Mouse (Mus musculus) limb, embryonic 15.5 days (tissue): ENCODE results near the gene Zbtb18. TPM values are rescaled to one million over a fixed set of nuclear protein-coding genes. Genes with fewer than 3 reads are reported as not detected.

Experiments used
- ATAC-seq: fragments of 200-750 bp; cut with Nextera tagmentation; 2 replicates; pipeline ENCODE4 v1.8.0; 2017; ENCODE audit warnings: low read depth, moderate TSS enrichment; ENCODE audit not compliant: insufficient number of reproducible peaks, low FRiP score, low TSS enrichment
- H3K27ac ChIP-seq: fragments of 300-500 bp; sonication (generic); 2 replicates; pipeline ENCODE4 v1.5.1; 2015; ENCODE audit warnings: moderate library complexity, mild to moderate bottlenecking, inconsistent platforms
- H3K27me3 ChIP-seq: fragments of 300-500 bp; sonication (generic); 2 replicates; pipeline ENCODE4 v1.6.1; 2015; ENCODE audit warnings: inconsistent platforms
- H3K36me3 ChIP-seq: fragments of 300-500 bp; sonication (generic); 2 replicates; pipeline ENCODE4 v1.6.1; 2015; ENCODE audit warnings: inconsistent platforms
- H3K4me1 ChIP-seq: fragments of 300-500 bp; sonication (generic); 2 replicates; pipeline ENCODE4 v1.6.1; 2015; ENCODE audit warnings: inconsistent platforms
- H3K4me2 ChIP-seq: fragments of 300-500 bp; sonication (generic); 2 replicates; pipeline ENCODE4 v1.6.1; 2015; ENCODE audit warnings: mild to moderate bottlenecking, inconsistent platforms
- H3K4me3 ChIP-seq: fragments of 300-500 bp; sonication (generic); 2 replicates; pipeline ENCODE4 v1.5.1; 2015; ENCODE audit warnings: mild to moderate bottlenecking, inconsistent platforms
- H3K9ac ChIP-seq: fragments of 300-500 bp; sonication (generic); 2 replicates; pipeline ENCODE4 v1.6.1; 2015; ENCODE audit warnings: inconsistent platforms
- H3K9me3 ChIP-seq: fragments of 300-500 bp; sonication (generic); 2 replicates; pipeline ENCODE4 v1.6.1; 2016; ENCODE audit warnings: inconsistent platforms
- WGBS: fragments of 180-500 bp; shearing (Covaris S2); methylation state at CpG from one replicate; pipeline ENCODE4 v1.1.7; 2015; 5-methylcytosine and 5-hydroxymethylcytosine counted together
- polyA plus RNA-seq: library from polyadenylated mRNA; unstranded; fragments of >200 nt; fragmentation: Nextera tagmentation; extraction: Ambion mirVana; gene quantifications from 2 replicates; pipeline ENCODE4 v1.2.1, GENCODE M21; 2015

Gene Zbtb18
- polyA plus RNA-seq, 1 experiment from 2014 or later: 1.8 TPM

DNA sequence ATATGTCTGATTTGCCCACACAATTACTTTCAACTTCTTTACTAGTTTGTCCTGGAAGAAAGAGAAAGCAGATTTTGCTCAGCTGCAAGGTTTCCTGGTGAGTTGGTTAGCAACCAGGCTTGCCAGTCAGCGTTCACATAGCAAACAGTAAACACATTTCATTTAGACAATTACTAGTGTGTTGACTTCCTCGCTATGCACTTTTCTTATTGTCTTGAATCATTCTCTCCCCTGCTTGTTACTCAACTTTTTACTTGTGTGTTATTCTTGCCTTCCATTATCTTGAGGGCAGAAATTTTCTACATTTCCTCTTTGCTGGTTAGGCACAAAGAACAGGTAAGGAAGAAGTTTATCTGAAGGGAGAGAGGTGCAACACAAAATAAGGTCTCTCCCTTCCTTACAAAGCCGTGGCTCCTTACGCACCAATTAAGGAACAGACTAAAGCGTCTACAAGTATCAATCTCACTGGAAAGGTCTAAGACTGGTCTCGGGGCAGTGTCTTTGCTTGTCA is 1.1 kb upstream of the Zbtb18 start:
- 2% methylated on average over 6 of the region's 6 CpGs for WGBS
- H3K4me2 ChIP-seq: peak overlapping the region; percentile 83
- H3K4me1 ChIP-seq: peaks cover 25% of the 10 kb centered on the region
- no peaks in the 10 kb centered on the region for H3K36me3 ChIP-seq
- ATAC-seq: no peak
- H3K27me3 ChIP-seq: no peaks in the 10 kb centered on the region
- no peaks in the 10 kb centered on the region for H3K9me3 ChIP-seq
- H3K27ac ChIP-seq: peak overlapping the region; percentile 90
- peak overlapping the region; percentile 87 for H3K4me3 ChIP-seq
- H3K9ac ChIP-seq: peak overlapping the region; percentile 52

DNA sequence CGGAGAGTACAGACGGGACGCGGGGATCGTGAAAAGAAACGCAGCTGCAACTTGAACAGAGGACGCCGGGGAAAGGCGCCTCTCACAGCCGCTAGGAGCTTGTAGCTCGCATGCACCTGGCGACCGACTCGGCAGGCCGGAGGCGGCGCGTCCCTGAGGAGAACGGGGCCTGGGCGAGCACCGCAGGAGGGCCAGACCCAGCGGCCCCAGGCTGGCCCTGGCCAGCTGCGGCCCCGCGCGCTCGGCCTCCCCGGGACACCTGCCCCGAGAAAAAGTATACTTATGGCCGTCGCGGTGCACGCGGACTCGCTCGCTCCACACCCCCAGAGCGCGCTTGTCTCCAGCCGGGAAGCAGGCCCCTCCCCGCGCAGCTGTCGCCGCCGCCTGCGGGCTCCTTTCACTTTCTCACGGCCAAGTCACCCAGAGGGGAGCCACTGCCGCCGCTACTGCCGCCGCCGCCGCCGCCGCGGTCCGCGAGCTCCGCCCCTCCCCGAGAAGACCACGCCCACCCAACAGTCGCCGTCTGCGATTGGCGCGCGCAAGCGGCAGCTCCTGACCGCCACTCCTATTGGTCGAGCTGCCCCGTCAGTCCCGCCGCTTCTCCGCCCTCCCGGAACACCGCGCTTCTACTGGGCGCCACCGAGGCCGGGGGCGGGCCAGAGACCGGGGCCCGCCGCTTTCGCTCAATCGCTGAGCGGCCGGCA is 507 bp upstream of the Zbtb18 start:
- peak overlapping the region; percentile 87 for H3K4me3 ChIP-seq
- H3K36me3 ChIP-seq: no peaks in the 10 kb centered on the region
- peak overlapping the region; percentile 90 for H3K27ac ChIP-seq
- WGBS: under 1% methylated on average over 86 of the region's 87 CpGs
- no peaks in the 10 kb centered on the region for H3K27me3 ChIP-seq
- H3K9ac ChIP-seq: peak overlapping the region; percentile 52
- peak; percentile 100 for ATAC-seq
- peak overlapping the region; percentile 83 for H3K4me2 ChIP-seq
- H3K4me1 ChIP-seq: peaks cover 28% of the 10 kb centered on the region
- H3K9me3 ChIP-seq: no peaks in the 10 kb centered on the region

DNA sequence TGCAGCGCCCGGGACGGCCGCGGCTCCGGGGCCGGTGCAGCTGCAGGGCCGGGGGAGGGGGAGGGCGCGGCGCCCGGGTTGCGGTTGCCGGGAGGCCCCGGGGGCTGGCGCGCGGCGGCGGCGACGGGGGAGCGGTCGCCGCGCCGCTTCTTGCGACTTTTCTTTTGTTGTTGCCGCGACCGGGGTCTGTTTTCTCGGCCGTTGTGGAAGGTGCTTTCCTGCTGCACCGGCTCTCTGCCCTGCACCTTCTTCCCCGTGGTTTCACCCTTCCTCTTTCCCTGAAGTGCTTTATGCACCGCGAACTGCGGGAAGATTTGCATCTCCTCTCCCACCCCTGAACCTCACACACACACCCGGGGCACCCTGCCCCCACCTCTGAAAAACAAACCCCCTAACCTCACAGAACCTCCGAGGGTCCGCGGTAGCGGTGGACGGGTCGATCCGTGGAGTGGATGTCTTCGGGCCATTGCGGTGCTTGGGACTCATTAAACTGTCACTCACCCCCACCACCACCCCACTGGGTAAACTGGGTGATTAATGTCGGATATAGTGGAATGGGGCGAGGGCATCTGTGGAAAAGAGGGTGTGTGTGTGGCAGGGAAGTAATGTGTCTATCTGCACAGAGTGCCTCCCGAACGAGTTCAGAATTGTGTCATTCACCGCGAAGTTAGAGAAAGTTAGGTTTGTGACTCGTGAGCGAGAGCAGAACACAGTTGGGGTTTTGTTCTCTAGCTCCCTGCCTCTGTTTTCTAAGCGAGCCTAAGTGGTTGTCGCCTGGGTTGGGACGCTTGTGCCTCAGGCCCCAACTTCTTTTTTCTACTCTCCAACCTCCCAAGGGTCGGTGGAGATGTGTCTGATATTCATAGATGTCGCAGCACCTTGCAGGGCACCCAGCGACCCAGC is 921 bp downstream of the Zbtb18 start:
- WGBS: under 1% methylated on average over 45 of the region's 62 CpGs
- no peak for ATAC-seq

DNA sequence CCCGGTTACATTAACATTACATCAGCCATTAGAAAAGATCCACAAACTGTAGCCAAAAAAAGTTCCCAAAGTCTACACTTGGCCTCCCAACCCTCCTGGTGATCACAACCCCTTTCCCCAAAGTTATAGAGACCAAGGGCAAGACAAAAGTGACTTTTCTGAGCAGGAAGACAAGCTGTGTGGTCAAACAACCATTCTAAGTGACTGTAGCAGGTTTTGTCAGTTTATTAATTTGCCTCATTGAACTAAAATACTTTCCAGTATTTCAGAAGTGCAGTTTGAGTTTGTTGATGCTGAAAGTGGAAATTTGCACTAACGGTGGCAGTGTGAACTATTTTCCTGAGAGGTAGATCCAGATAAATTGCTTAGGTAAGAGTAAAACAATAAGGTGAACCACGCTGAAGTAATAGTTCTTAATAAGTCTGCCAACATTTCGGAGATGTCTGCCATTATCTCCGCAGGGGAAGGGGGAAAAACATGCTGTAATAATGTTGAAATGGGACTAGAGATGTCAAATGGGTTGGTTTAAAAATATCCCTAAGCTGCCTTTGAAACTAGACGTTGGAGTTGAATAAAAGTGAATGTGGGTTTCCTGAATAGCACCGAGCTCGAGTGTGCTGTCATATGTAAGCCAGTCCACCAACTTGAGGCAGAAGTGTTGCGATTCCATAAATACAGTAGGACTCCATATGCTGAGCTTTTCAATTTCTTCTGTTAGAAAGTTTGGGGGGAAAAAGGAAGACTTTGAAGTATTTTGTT is 1.8 kb downstream of the Zbtb18 start:
- Histone ChIP-seq H3K27me3 (no peaks in the 10 kb centered on the region), H3K4me1 (peaks cover 43% of the 10 kb centered on the region), H3K9ac (no peak overlapping the region), H3K36me3 (peaks cover 12% of the 10 kb centered on the region), H3K27ac (0 out of 2 replicates have a peak overlapping the region, but pooled peaks have one; percentile 89), H3K9me3 (no peaks in the 10 kb centered on the region), H3K4me3 (peak overlapping the region; percentile 87), H3K4me2 (peak overlapping the region; percentile 90)
- ATAC-seq: no peak
- 38% methylated on average over 9 of the region's 9 CpGs for WGBS

More for the DNA sequence above, 921 bp downstream of the Zbtb18 start:
- no peaks in the 10 kb centered on the region for H3K9me3 ChIP-seq
- peaks cover 8% of the 10 kb centered on the region for H3K36me3 ChIP-seq
- H3K4me3 ChIP-seq: peak overlapping the region; percentile 87
- peak overlapping the region; percentile 81 for H3K9ac ChIP-seq
- peak overlapping the region; percentile 89 for H3K27ac ChIP-seq
- no peaks in the 10 kb centered on the region for H3K27me3 ChIP-seq
- peak overlapping the region; percentile 90 for H3K4me2 ChIP-seq
- peaks cover 41% of the 10 kb centered on the region for H3K4me1 ChIP-seq

DNA sequence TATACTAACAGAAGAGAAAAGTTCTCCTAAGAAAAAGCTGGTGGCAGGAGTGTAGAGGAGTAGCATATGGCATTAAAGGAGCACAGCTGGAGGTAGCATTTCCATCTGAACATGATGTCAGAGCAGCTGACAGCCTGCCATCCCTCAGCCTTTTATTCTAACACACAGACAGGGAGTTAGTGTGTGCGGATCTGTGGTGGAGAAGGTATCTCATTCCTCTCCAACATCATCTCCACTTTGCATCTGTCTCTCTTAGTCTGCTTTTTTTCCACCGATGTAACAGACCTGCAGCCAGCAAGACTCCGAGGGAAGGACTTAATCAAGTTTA is 2.3 kb downstream of the Zbtb18 start:
- H3K27me3 ChIP-seq: no peaks in the 10 kb centered on the region
- H3K36me3 ChIP-seq: peaks cover 12% of the 10 kb centered on the region
- H3K9me3 ChIP-seq: no peaks in the 10 kb centered on the region
- H3K4me1 ChIP-seq: peaks cover 43% of the 10 kb centered on the region
- no peak for ATAC-seq
- H3K27ac ChIP-seq: no peak overlapping the region
- 0 out of 2 replicates have a peak overlapping the region, but pooled peaks have one; percentile 87 for H3K4me3 ChIP-seq
- no peak overlapping the region for H3K9ac ChIP-seq
- H3K4me2 ChIP-seq: peak overlapping the region; percentile 90
- WGBS: 36% methylated on average over 3 of the region's 3 CpGs

DNA sequence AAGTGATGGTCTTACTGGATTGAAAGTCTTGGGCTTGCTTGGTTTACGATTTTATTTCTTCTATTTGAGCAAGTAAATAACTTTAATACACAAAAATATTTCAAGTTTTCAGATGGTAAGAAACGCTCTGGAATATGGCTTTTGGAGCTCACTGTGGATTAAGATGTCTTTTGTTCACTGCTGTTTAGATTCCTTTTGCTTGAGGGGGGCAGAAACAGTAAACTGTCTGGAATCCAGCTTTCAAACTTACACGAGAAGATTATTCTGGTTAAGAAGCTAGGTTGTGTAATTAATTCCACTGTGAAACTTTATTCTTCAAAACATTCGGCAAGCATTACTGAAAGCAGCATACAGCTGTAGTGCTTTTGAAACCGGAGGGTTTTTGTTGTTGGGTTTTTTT is 2.8 kb downstream of the Zbtb18 start:
- WGBS: 44% methylated on average over 5 of the region's 5 CpGs
- no peak overlapping the region for H3K4me2 ChIP-seq
- H3K9ac ChIP-seq: no peak overlapping the region
- no peaks in the 10 kb centered on the region for H3K27me3 ChIP-seq
- H3K27ac ChIP-seq: no peak overlapping the region
- H3K36me3 ChIP-seq: peaks cover 12% of the 10 kb centered on the region
- no peak overlapping the region for H3K4me3 ChIP-seq
- H3K4me1 ChIP-seq: peaks cover 43% of the 10 kb centered on the region
- H3K9me3 ChIP-seq: no peaks in the 10 kb centered on the region
- ATAC-seq: no peak

DNA sequence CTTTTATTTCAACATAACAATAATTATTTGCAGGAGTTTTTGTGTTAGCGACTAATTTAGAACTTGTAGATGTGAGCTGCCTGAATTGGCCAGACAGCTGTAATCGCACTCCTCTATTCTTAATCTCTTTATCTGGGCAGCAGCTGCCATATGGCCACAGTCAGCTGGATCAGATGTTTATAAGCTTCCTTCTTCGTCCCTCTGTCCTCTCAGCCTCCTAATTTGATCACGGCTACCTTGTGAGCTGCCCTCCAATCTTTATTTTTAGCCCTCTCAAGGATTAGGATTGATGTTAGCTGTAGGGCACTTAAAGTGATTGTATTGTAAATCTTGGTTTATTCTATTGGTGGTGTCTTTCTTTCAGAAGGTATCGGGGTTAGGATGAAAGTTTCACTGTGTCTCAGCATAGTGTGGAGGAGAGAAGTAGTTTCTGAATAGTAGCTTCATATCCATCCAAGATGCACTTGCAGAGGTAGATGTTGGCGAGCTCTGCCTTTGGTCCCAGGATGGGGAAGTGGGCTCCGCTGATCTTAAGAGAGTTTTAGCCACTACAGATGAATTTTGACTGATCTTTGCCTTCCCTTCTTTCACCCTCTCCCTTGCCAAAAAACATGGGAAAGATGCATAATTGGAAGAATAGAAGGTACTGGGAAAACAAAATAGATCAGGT is 3.4 kb downstream of the Zbtb18 start:
- no peak for ATAC-seq
- Histone ChIP-seq H3K27me3 (no peaks in the 10 kb centered on the region), H3K4me3 (peak overlapping the region; percentile 11; the same call in 1 of the 2 replicates), H3K4me1 (peaks cover 43% of the 10 kb centered on the region), H3K36me3 (peaks cover 12% of the 10 kb centered on the region), H3K27ac (no peak overlapping the region), H3K9me3 (no peaks in the 10 kb centered on the region), H3K4me2 (no peak overlapping the region), H3K9ac (no peak overlapping the region)
- 60% methylated on average over 7 of the region's 7 CpGs for WGBS

DNA sequence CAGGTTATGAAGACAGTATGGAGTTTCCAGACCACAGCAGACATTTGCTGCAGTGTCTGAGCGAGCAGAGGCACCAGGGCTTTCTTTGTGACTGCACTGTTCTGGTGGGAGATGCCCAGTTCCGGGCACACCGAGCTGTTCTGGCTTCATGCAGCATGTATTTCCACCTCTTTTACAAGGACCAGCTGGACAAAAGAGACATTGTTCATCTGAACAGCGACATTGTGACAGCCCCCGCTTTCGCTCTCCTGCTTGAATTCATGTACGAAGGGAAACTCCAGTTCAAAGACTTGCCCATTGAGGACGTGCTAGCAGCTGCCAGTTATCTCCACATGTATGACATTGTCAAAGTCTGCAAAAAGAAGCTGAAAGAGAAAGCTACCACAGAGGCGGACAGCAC is 4.9 kb downstream of the Zbtb18 start:
- Histone ChIP-seq H3K4me3 (no peak overlapping the region), H3K9ac (no peak overlapping the region), H3K27me3 (no peaks in the 10 kb centered on the region), H3K4me2 (no peak overlapping the region), H3K4me1 (peaks cover 41% of the 10 kb centered on the region), H3K36me3 (peaks cover 12% of the 10 kb centered on the region), H3K27ac (no peak overlapping the region), H3K9me3 (no peaks in the 10 kb centered on the region)
- ATAC-seq: no peak
- 50% methylated on average over 9 of the region's 9 CpGs for WGBS

DNA sequence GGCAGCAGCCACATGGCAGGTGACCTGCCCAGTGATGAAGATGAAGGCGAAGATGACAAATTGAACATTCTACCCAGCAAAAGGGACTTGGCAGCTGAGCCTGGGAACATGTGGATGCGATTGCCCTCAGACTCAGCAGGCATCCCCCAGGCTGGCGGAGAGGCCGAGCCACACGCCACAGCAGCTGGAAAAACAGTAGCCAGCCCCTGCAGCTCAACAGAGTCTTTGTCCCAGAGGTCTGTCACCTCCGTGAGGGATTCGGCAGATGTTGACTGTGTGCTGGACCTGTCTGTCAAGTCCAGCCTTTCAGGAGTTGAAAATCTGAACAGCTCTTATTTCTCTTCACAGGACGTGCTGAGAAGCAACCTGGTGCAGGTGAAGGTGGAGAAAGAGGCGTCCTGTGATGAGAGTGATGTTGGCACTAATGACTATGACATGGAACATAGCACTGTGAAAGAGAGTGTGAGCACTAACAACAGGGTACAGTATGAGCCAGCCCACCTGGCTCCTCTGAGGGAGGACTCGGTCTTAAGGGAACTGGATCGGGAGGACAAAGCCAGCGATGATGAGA is 5.5 kb downstream of the Zbtb18 start:
- no peak overlapping the region for H3K27ac ChIP-seq
- H3K4me3 ChIP-seq: no peak overlapping the region
- peaks cover 41% of the 10 kb centered on the region for H3K4me1 ChIP-seq
- no peak overlapping the region for H3K9ac ChIP-seq
- no peaks in the 10 kb centered on the region for H3K27me3 ChIP-seq
- H3K9me3 ChIP-seq: no peaks in the 10 kb centered on the region
- H3K36me3 ChIP-seq: peaks cover 12% of the 10 kb centered on the region
- WGBS: 63% methylated on average over 12 of the region's 12 CpGs
- ATAC-seq: no peak
- no peak overlapping the region for H3K4me2 ChIP-seq

DNA sequence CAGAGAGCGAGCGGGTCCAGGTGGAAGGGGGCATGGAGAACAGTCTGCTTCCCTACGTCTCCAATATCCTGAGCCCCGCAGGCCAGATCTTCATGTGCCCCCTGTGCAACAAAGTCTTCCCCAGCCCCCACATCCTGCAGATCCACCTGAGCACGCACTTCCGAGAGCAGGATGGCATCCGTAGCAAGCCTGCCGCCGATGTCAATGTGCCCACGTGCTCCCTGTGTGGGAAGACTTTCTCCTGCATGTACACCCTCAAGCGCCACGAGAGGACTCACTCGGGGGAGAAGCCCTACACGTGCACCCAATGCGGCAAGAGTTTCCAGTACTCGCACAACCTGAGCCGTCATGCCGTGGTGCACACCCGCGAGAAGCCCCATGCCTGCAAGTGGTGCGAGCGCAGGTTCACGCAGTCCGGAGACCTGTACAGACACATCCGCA is 6.0 kb downstream of the Zbtb18 start:
- Histone ChIP-seq H3K4me2 (no peak overlapping the region), H3K27ac (no peak overlapping the region), H3K4me1 (peaks cover 40% of the 10 kb centered on the region), H3K27me3 (no peaks in the 10 kb centered on the region), H3K4me3 (no peak overlapping the region), H3K9me3 (no peaks in the 10 kb centered on the region), H3K9ac (no peak overlapping the region), H3K36me3 (peaks cover 12% of the 10 kb centered on the region)
- 94% methylated on average over 25 of the region's 25 CpGs for WGBS
- no peak for ATAC-seq

DNA sequence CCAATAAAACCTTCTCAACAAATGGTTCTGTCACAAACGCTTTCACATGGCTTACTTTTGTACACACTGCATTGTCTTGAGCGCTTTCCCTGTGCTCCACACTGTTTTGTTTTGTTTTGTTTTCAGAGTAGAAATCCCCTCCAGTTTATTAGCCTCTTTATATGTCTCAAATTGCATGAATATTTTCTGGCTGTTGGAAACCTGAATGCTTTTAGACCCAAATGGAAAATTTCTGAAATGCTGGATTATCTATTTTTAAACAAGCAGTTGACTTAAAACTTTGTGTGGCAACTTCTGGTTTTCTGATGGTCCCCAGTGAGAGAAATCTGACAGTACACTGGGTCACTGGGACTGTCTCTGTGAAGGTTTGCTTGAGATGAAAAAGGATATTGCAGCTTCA is 6.8 kb downstream of the Zbtb18 start:
- no peak for ATAC-seq
- WGBS: 73% methylated on average over 2 of the region's 2 CpGs

More for the DNA sequence above, 6.8 kb downstream of the Zbtb18 start:
- no peak overlapping the region for H3K27ac ChIP-seq
- no peak overlapping the region for H3K4me2 ChIP-seq
- H3K4me1 ChIP-seq: peaks cover 32% of the 10 kb centered on the region
- H3K36me3 ChIP-seq: peaks cover 12% of the 10 kb centered on the region
- H3K9me3 ChIP-seq: no peaks in the 10 kb centered on the region
- no peak overlapping the region for H3K4me3 ChIP-seq
- H3K9ac ChIP-seq: no peak overlapping the region
- H3K27me3 ChIP-seq: no peaks in the 10 kb centered on the region
